Mouse (Mus musculus): ENCODE data around the gene Lgals8. TPM values are rescaled to one million over a fixed set of nuclear protein-coding genes. Genes with fewer than 3 reads are reported as not detected.

Gene Lgals8
- 114 and 115 TPM in 2 replicates for polyA plus RNA-seq (2012; rRNA removed)

- H3K4me1 ChIP-seq (ENCODE audit: control insufficient read depth, insufficient read depth, low read length), result no peaks in the 10 kb centered on the region; the same call in none of the 2 replicates
Observed at GRCm38 (mm10) chr13:12464844-12465243, at the start of gene Lgals8. Gene Lgals8 (minus strand): TSS chr13:12464944.

GRCm38 (mm10) chr13:12511189-12511965 is 46.6 kb upstream of the Lgals8 start:
- H3K27ac ChIP-seq (ENCODE audit: control insufficient read depth, insufficient read depth, low read depth, low read length), result no peak overlapping the region
- no peaks in the 10 kb centered on the region for H3K27me3 ChIP-seq (ENCODE audit: control insufficient read depth, insufficient read depth, low read length)
- TF ChIP-seq POLR2A (IDR thresholded peaks at IDR 0.05; ENCODE audit: control insufficient read depth, low read depth, low read length) (no peak), CTCF (IDR thresholded peaks at IDR 0.05; ENCODE audit: control insufficient read depth, insufficient read depth, insufficient replicate concordance, low read depth, low read length) (no peak)
- H3K4me1 ChIP-seq (ENCODE audit: control insufficient read depth, insufficient read depth, low read length), result no peaks in the 10 kb centered on the region
- H3K36me3 ChIP-seq (ENCODE audit: control insufficient read depth, insufficient read depth, low read length), result no peaks in the 10 kb centered on the region
- no peak overlapping the region for H3K4me3 ChIP-seq (ENCODE audit: control insufficient read depth, low read depth, low read length)

More at GRCm38 (mm10) chr13:12464844-12465243, at the start of gene Lgals8:
- H3K27me3 ChIP-seq (ENCODE audit: control insufficient read depth, insufficient read depth, low read length), result no peaks in the 10 kb centered on the region
- no peak within 1 kb of the TSS for H3K27ac ChIP-seq (ENCODE audit: control insufficient read depth, insufficient read depth, low read depth, low read length)
- peak within 1 kb of the TSS; percentile 60 for H3K4me3 ChIP-seq (ENCODE audit: control insufficient read depth, low read depth, low read length)
- TF ChIP-seq POLR2A (IDR thresholded peaks at IDR 0.05; ENCODE audit: control insufficient read depth, low read depth, low read length), result no peak
- TF ChIP-seq CTCF (IDR thresholded peaks at IDR 0.05; ENCODE audit: control insufficient read depth, insufficient read depth, insufficient replicate concordance, low read depth, low read length), result no peak
- no peaks in the 10 kb centered on the region for H3K36me3 ChIP-seq (ENCODE audit: control insufficient read depth, insufficient read depth, low read length)

GRCm38 (mm10) chr13:12510032-12510431 is 45.3 kb upstream of the Lgals8 start:
- Histone ChIP-seq H3K27ac (ENCODE audit: control insufficient read depth, insufficient read depth, low read depth, low read length) (no peak overlapping the region), H3K27me3 (ENCODE audit: control insufficient read depth, insufficient read depth, low read length) (no peaks in the 10 kb centered on the region), H3K36me3 (ENCODE audit: control insufficient read depth, insufficient read depth, low read length) (no peaks in the 10 kb centered on the region), H3K4me1 (ENCODE audit: control insufficient read depth, insufficient read depth, low read length) (no peaks in the 10 kb centered on the region), H3K4me3 (ENCODE audit: control insufficient read depth, low read depth, low read length) (no peak overlapping the region)
- TF ChIP-seq CTCF (IDR thresholded peaks at IDR 0.05; ENCODE audit: control insufficient read depth, insufficient read depth, insufficient replicate concordance, low read depth, low read length) (no peak), POLR2A (IDR thresholded peaks at IDR 0.05; ENCODE audit: control insufficient read depth, low read depth, low read length) (no peak)

- Histone ChIP-seq H3K27ac (ENCODE audit: control insufficient read depth, insufficient read depth, low read depth, low read length) (no peak overlapping the region), H3K4me3 (ENCODE audit: control insufficient read depth, low read depth, low read length) (no peak overlapping the region), H3K36me3 (ENCODE audit: control insufficient read depth, insufficient read depth, low read length) (no peaks in the 10 kb centered on the region), H3K4me1 (ENCODE audit: control insufficient read depth, insufficient read depth, low read length) (no peaks in the 10 kb centered on the region), H3K27me3 (ENCODE audit: control insufficient read depth, insufficient read depth, low read length) (no peaks in the 10 kb centered on the region)
- TF ChIP-seq POLR2A (IDR thresholded peaks at IDR 0.05; ENCODE audit: control insufficient read depth, low read depth, low read length) (no peak), CTCF (IDR thresholded peaks at IDR 0.05; ENCODE audit: control insufficient read depth, insufficient read depth, insufficient replicate concordance, low read depth, low read length) (no peak)
Observed at GRCm38 (mm10) chr13:12507426-12507825, 42.7 kb upstream of the Lgals8 start.

- H3K27me3 ChIP-seq (ENCODE audit: control insufficient read depth, insufficient read depth, low read length), result no peaks in the 10 kb centered on the region
- no peak overlapping the region for H3K27ac ChIP-seq (ENCODE audit: control insufficient read depth, insufficient read depth, low read depth, low read length)
- no peaks in the 10 kb centered on the region for H3K36me3 ChIP-seq (ENCODE audit: control insufficient read depth, insufficient read depth, low read length)
- H3K4me3 ChIP-seq (ENCODE audit: control insufficient read depth, low read depth, low read length), result no peak overlapping the region
- no peaks in the 10 kb centered on the region for H3K4me1 ChIP-seq (ENCODE audit: control insufficient read depth, insufficient read depth, low read length)
- TF ChIP-seq CTCF (IDR thresholded peaks at IDR 0.05; ENCODE audit: control insufficient read depth, insufficient read depth, insufficient replicate concordance, low read depth, low read length) (no peak), POLR2A (IDR thresholded peaks at IDR 0.05; ENCODE audit: control insufficient read depth, low read depth, low read length) (no peak)
Observed at GRCm38 (mm10) chr13:12505359-12505758, 40.6 kb upstream of the Lgals8 start.

GRCm38 (mm10) chr13:12503238-12503751 is 38.6 kb upstream of the Lgals8 start:
- Histone ChIP-seq H3K27ac (ENCODE audit: control insufficient read depth, insufficient read depth, low read depth, low read length) (no peak overlapping the region), H3K36me3 (ENCODE audit: control insufficient read depth, insufficient read depth, low read length) (no peaks in the 10 kb centered on the region), H3K4me3 (ENCODE audit: control insufficient read depth, low read depth, low read length) (no peak overlapping the region), H3K27me3 (ENCODE audit: control insufficient read depth, insufficient read depth, low read length) (no peaks in the 10 kb centered on the region), H3K4me1 (ENCODE audit: control insufficient read depth, insufficient read depth, low read length) (no peaks in the 10 kb centered on the region)
- TF ChIP-seq POLR2A (IDR thresholded peaks at IDR 0.05; ENCODE audit: control insufficient read depth, low read depth, low read length) (no peak), CTCF (IDR thresholded peaks at IDR 0.05; ENCODE audit: control insufficient read depth, insufficient read depth, insufficient replicate concordance, low read depth, low read length) (no peak)

- Histone ChIP-seq H3K27ac (ENCODE audit: control insufficient read depth, insufficient read depth, low read depth, low read length) (no peak overlapping the region), H3K36me3 (ENCODE audit: control insufficient read depth, insufficient read depth, low read length) (no peaks in the 10 kb centered on the region), H3K27me3 (ENCODE audit: control insufficient read depth, insufficient read depth, low read length) (no peaks in the 10 kb centered on the region), H3K4me3 (ENCODE audit: control insufficient read depth, low read depth, low read length) (no peak overlapping the region), H3K4me1 (ENCODE audit: control insufficient read depth, insufficient read depth, low read length) (no peaks in the 10 kb centered on the region)
- TF ChIP-seq CTCF (IDR thresholded peaks at IDR 0.05; ENCODE audit: control insufficient read depth, insufficient read depth, insufficient replicate concordance, low read depth, low read length), result no peak
- TF ChIP-seq POLR2A (IDR thresholded peaks at IDR 0.05; ENCODE audit: control insufficient read depth, low read depth, low read length), result no peak
Observed at GRCm38 (mm10) chr13:12502665-12503237, 38.0 kb upstream of the Lgals8 start.

Measured in testis, adult 2 months (tissue).